Mouse (Mus musculus) natural killer cell, adult 2 months (primary cell): ENCODE results near the gene Pth2r.
A peak's percentile ranks its signal among the peaks of the same experiment; 100 is the strongest.

ENCODE experiments used
- DNase-seq, 2 experiments: peaks; one replicate each; pipeline ENCODE4 v3.0.0; 2022; ENCODE audit warnings: low spot score in 2 of 2

Gene Pth2r

DNA sequence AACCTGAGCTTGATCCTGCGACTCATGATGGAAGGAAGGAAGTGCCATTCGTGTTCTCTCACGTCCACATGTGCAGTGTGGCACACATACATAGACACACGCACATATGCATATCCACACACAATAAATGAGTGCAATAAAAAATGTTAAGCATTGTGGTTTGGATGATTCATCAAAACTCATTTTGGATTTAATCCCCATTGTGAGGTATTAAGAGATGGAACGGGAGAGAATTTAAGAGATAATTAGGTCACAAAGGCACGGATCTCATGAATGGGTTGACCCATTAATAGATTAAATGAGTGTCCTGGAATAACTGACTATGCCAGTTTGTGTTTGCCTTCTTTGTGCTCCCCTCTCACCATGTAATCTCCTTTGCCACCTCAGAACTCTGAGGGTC, at the start of gene Pth2r:
TSS of gene Pth2r (plus strand) at position 301 of the 400 bp plus-strand sequence.
- DNase-seq, result no peak

DNA sequence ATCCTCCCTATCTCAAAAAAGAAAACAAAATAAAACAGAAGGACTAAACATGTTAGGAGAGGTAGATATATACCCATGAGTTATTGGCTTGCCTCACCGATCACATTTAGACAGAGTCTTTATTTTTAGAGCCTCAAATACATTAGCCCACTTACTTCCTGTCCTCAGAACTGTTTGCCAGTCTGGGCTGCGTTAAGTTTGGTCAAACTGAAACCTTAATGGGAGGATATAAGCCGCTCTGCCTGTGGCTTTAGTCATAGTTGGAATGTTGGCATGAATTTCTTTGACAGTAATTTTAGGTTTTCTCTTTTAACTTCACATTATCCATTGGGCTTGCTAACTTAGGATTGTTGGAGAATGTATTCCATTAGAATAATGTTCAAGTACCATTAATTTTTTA, 44.1 kb upstream of the Pth2r start:
- no peak for DNase-seq

DNA sequence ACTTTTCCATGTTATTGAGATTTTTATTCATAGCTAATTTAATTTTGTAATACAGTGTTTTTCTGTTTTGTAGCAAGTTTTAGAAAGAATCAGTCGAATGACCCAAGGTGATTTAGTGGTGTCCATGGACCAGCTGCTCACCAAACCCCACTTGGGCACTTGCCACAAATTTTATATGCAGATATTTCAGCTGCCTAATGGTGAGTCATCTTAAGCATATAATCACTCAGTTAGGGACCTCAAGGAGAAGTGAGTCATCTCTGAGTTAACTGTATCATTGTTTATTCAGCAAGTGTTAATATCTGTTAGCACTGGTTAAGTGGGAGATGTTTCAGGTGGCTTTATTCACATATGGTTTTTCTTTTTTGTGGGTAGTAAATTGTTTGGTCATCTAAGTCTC, 36.2 kb upstream of the Pth2r start:
- DNase-seq, result no peak

DNA sequence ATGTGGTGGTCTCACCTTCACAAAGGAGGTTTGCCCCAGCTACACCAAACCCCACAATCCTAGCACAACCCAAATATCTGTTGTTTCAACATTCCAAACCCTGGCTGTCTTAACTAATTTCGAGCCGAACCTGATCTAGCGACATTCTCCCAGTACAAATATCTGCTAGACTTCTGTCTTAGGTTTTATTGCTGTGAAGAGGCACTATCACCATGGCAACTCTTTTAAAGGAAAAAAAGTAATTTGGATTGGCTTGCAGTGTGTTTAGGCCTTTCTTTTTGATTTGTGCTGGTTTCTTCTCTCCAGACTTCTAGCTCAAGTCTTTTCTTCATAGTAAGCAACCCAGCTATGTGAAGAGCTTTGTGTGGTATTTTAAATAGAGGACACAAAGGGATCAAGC, 1.4 kb upstream of the Pth2r start:
- DNase-seq, result no peak

DNA sequence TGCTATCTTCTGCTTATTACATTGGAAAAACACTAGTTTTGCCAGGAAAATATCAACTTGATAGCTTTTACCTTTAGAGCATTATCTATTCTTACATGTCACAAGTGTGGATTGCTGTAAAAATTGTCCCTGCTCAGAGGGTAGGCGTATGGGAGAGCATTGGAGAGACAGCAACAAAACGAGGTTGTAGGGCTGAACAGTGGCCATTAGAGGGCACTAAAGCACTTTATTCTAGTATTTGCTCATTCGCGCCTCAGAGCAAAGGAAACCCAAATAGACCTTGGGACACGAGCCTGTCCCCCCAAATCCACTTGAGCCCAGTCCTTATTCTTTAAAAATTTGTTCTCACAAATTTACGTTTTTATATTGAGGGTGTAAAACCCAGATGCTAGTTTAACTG, 910 bp downstream of the Pth2r start:
- DNase-seq, result peak in 1 of 2 experiments; percentile 6

DNA sequence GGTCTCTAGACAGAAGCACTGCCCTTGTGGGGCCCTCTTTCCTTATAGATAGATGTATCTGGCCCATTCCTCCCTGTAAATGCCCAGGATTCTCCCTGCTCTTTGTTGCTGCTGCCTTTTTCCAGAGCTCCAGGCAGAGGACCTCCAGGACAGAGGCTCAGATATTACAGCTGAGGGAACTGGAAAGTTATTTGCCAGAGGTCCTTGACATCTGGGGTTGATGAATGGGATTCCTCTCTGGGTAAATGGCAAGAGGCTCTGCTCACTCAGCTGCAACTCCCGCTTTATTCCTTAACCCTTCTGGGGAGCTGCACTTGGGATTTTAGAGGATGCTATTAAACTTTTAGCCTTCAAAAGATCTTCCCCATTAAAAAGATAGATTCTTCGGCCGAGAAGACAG, 26.6 kb downstream of the Pth2r start:
- DNase-seq, result no peak

DNA sequence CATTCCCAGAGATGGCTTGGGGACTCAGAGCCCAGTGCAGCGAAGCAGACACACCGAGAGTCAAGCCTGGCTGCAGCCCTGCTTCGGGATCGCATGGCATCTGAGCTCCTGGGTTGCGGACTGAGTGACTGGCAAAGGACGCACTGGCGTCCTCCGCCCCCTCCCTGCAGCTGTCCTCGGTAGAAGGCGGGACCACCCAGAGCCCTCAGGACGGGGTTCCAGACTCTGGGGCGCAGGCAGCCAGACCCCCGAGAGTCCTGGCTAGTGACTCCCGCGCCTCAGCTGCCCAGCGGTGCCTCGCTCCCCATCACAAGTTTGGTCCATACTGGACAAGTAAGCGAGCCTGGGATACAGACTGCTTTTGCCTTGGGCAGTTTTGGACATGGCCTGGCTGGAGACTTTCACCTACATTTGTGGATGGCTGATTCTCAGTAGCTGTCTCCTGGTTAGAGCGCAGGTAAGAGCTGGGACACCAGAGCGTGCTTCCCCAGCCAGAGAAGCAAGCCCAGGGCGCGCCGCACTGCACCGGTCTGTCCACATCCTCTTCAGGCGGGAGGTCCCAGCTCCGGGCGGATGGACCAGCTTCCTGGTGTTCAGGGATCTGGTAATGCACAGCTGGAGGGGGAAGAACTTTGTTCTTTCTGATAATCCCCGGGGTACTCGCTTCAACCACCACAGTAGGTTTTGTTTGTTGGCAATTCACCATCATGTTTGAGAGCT, 29.5 kb downstream of the Pth2r start:
- DNase-seq, result no peak

DNA sequence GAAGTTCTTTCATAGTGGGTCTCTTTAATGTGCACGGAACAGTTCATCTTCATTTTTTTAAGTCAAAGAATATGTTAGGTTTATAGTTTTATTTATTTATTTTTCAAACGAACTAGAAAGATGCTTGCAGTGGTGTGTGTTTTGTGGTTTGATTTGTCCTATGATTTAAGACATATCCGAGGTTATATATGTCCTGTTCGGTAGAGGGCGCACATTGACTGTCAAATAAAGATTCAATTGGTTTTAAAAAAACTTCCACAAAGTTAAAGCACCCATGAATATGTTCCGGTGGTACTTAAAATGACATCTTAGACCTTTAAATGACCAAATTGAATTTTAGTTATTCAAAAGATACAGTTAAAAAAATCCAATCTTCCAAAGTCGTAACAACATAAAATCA, 30.3 kb downstream of the Pth2r start:
- no peak for DNase-seq

DNA sequence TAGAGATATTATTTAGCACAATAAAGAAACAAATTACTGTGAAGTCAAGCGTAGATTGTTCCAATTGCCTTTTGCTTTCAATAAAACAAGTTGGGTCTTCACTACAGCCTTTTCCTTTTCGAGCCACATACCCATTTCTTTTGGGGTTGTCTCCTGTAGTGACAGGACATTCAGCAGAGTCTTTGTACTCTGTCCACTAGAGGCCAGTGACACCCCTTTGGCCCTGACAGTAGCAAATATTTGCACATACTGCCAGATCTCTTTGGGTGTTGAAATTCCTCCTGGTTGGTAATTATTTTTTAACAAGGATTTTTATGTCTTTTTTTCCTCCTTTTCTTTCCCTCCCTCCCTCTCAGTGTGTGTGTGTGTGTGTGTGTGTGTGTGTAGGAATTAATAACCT, 31.0 kb downstream of the Pth2r start:
- DNase-seq, result no peak

DNA sequence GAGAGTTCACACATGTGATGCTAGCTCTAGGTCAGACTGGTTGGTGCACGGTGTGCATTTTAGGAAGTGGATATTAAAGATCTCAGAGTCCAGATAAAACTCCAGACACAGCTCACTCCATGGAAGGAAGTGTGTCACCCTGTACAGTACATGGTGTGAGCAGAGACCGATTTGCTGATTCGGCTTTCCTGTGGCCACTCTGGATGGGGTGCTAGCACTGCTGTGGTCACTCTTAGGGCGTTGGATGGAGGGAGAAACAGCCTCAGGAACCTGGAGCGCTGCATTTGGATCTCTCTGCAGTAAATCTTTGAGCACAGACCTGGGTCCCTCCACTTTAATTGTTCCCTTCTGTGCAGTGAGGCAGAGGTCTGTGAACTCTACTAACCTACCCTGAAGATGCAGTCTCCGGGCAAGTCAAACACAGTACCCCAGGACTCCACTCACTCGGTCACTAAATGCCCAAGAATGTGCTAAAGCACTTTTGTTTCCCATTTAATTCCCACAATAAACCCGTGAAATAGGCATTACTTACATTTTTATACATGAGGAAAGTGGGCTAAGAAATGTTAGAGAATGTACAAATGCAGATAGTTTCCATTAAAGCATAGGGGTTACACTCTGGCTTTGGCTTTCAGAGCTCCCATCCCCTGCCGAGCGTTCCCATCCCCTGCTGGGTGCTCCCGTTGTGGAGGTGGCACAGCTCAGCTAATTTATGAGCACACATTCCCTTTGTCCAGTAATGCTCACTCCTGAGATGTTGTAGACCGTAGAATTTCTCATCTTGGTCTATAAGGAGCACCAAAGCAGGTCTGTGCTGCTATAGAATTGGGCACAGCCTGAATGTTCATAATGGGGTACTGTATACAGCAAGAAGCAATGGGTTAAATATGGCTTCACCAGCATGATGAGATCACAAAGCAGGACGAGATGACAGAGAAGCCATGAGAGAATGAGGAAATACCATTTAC, 32.5 kb downstream of the Pth2r start:
- no peak for DNase-seq

DNA sequence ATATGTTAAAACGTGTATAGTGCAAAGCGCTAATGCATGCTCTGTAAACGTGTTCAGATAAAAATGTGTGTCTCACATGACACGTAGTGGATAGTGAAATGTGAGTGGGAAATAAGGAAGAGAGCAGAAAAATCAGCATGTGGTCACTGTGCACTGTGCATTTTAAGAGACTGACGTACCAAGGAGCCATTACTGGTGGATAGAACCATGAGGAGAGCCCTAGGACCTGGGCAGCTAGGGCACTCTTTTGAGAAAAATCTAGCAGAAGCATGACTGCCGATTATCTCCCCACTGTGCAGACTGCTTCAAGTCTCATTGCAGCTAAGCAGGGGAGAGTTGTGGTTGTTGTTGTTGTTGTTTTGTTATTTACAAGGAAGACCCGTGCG, 33.2 kb downstream of the Pth2r start:
- DNase-seq, result no peak

DNA sequence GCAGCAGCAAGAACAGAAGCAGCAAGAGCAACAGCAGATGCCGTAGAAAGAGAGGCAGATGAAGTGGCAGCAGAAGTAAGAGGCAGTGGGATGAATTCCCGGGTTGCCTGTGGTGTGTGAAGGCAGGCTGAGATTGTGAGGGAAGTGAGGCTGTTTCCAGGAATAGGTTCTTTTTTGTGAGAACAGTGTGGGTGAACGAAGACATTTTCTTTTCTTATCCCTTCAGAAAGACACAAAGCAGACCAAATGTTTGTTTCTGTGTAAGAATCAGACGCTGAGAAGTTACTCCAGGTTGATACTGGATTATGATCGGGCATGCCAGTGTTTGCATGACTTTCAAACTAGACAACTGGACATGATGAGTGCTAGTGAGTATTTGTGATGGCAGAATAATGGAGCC, 52.2 kb downstream of the Pth2r start:
- DNase-seq, result no peak

DNA sequence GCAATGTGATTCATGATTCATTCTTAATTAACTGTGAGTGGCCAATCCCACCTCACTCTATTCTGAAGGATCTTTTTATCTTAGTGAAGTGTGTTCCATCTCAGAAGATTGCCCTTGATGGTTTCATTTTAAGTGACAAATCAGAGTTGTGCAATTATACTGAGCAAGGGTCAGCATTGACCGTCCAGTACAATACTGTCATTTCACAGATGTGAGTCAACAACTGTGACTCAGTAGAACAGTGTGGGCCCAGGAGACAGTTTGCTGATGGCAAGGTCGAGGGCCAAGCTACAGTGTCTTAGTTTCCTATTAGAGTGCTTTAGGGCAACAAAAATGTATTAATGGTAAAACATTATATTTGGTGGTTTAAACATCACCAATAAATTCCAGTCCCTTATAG, 55.9 kb downstream of the Pth2r start:
- no peak for DNase-seq

DNA sequence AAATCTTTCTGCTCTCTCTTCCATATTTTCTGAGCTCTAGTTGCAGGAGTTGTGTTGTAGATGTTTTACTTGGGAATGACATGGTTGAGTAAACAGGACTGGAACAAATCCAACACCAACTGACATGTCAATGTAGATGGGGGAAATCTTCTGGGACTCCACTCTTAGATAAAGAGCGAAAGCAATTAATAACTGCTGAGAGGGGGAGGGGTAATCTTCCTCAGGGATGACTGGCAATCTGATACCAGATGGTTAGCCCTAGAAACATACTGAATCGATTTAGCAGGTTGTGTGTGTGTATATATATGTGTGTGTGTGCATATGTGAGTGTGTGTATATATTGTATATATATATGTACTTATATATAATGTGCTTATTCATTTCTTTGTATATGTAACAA, 58.4 kb downstream of the Pth2r start:
- no peak for DNase-seq

DNA sequence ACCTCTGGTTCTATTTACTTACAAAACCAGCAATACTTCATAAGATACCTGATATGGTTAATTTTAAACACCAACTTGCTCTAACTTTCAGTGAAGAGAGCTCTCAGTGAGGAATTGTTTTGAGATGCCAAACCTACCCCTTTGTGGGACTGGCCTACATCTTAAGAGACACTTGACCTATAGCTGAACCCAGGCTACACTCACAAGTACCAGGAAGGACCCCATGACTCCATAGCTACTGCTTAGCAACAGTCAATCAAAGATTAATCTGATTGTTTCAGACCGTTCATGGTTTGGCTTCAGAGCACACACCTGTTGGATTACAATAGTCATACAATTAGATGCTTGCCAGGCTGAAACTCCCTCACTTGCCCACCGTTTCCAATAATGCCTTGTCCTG, 71.1 kb downstream of the Pth2r start:
- no peak for DNase-seq

DNA sequence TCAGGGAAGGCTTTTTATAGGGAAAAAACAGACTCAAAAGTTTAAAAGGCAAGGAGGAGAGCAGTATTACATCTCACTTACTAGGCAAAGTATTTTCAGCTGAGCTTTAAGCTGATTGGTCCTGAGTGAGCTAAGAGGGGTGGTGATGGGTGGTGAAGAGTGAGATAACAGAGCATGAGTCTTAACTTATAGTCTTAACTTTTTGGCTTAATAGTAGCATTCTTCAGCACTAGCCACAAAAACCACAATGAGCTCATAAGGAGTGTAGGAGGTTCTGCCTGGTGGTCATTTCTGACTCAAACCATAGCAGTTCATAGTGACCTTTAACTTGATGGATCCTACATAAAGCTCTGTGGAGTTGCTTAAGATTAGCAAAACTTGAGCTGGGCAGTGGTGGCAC, 72.3 kb downstream of the Pth2r start:
- DNase-seq, result no peak

DNA sequence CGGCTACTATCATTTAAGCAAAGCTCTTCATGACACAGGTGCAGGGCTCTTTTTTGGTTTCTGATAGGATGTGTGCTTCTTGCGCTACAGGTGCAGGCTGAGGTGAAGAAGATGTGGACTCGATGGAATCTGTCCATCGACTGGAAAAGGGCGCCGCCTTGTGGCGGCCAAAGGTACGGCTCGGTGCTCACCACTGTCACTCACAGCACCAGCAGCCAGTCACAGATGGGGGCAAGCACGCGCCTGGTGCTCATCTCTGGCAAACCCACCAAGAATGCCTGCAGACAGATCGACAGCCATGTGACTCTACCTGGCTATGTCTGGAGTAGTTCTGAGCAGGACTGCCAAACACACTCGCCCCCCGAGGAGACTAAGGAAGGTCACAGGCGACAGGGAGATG, 106.5 kb downstream of the Pth2r start:
- DNase-seq, result no peak

DNA sequence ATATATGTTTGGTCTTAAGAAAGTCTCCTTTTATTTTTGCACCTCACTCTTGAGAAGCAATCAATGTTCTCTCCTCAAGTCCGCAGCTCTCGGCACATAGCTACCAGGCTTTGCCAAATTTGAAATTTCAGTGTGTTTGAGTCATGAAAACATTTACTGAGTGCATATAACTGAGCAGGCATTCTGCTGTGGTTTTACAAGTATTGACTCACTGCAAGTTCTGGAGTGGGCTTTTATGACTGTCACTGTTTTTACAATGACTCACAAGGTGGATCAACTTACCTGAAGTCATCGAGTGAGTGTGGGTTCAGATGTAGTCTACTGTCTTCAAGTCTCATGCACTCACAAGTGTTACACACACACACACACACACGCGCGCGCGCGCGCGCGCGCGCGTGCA, 107.8 kb downstream of the Pth2r start:
- no peak for DNase-seq

DNA sequence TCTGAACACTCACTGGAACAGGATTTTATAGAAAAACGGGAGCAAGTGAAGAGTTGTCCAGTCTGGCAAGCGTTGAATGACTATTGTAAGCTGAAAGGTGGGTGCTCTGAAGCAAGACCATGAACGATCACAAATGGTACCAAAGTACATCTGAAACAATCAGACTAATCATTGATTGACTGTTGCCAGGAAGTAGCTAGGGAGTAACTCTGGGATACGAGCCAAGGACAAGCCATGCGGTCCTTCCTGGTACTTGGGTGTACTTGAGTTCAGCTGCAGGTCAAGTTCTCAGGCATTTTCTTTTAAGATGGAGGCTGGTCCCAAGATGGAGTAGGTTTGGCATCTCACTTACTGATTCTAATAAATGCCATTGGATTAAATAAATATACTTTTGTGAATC, 125.6 kb downstream of the Pth2r start:
- no peak for DNase-seq

DNA sequence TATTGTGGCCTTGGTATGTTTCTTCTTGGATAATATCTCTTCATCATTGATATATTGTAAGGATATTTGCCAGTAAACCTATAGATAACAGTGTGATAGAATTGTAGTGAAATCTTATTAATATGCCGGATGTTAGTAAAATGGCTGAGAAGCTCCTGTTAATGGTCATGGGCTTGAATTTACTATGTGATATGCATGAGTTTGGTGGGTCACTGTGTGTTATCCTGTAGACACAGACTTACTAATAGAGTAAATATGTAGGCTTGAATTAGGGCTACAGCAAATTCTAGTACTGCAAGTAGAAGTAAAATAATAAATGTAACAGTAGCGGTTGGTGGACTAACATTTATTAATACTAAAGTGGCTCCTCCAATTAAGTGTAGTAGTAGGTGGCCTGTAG, 139.1 kb downstream of the Pth2r start:
- no peak for DNase-seq

DNA sequence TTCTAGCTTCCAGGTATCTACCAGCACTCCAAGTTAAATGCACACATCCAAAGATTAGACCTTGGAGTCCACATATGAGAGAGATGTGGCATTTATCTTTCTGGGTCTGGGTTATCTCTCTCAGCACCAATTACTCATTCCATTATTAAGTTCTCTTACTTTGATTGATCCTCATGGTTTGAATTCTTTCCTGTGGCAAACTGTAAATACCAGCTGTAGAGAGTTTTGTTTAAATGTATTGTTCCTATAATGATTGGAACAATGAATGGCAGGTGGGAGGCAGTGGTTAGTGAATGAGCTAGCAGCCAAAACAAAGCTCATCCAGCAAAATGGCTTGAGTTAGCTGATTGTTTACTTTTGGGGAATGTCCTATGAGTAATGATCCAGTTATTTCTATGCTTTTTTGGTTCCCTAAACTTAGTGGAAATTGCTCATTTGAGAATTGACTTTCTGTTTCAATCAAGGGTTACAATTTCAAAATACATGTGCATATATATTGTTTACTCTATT, 140.7 kb downstream of the Pth2r start:
- no peak for DNase-seq
